Mouse (Mus musculus) erythroblast, embryonic 14.5 days (primary cell): ENCODE measurements at regions not wholly inside any gene's neighbourhood (a gene's known extent, or its start where the extent isn't known, plus 50 kb on each side); places are given as distances from the start of the nearest gene placed in this dataset.

Source experiments
- GATA1 ChIP-seq: IDR thresholded peaks from 2 replicates; pipeline ENCODE4 v1.6.1; 2012; ENCODE audit warnings: low read length, inconsistent platforms, mixed read lengths
- TAL1 ChIP-seq: IDR thresholded peaks from 3 replicates; pipeline ENCODE4 v1.6.1; 2012; ENCODE audit warnings: low read length, inconsistent platforms, mixed read lengths

- TF ChIP-seq GATA1 (no peak), TAL1 (no peak)
Observed at GRCm38 (mm10) chr2:19796790-19797189, 112.8 kb upstream of the Etl4 start.
